Mouse (Mus musculus) embryonic facial prominence, embryonic 12.5 days (tissue): ENCODE data around the gene Myh7. TPM values are rescaled to one million over a fixed set of nuclear protein-coding genes. Genes with fewer than 3 reads are reported as not detected.

Source experiments
- ATAC-seq: fragments of 200-750 bp; cut with Nextera tagmentation; 2 replicates; pipeline ENCODE4 v1.8.0; 2017; ENCODE audit not compliant: insufficient number of reproducible peaks, insufficient read depth, low FRiP score, low TSS enrichment
- H3K27ac ChIP-seq: fragments of 300-500 bp; sonication (generic); 2 replicates; pipeline ENCODE4 v1.5.1; 2016; ENCODE audit warnings: mild to moderate bottlenecking
- H3K27me3 ChIP-seq: fragments of 300-500 bp; sonication (generic); 2 replicates; pipeline ENCODE4 v1.6.1; 2016; ENCODE audit warnings: mild to moderate bottlenecking, moderate library complexity
- H3K36me3 ChIP-seq: fragments of 300-500 bp; sonication (generic); 2 replicates; pipeline ENCODE4 v1.6.1; 2016; ENCODE audit warnings: mild to moderate bottlenecking
- H3K4me1 ChIP-seq: fragments of 300-500 bp; sonication (generic); 2 replicates; pipeline ENCODE4 v1.6.1; 2016
- H3K4me2 ChIP-seq: fragments of 300-500 bp; sonication (generic); replicated peaks from 2 replicates; pipeline ENCODE4 v1.6.1; 2016; ENCODE audit warnings: mild to moderate bottlenecking, moderate library complexity
- H3K4me3 ChIP-seq: fragments of 300-500 bp; sonication (generic); 2 replicates; pipeline ENCODE4 v1.5.1; 2016; ENCODE audit warnings: mild to moderate bottlenecking
- H3K9ac ChIP-seq: fragments of 300-500 bp; sonication (generic); 2 replicates; pipeline ENCODE4 v1.6.1; 2016; ENCODE audit warnings: mild to moderate bottlenecking, moderate library complexity
- H3K9me3 ChIP-seq: fragments of 300-500 bp; sonication (generic); 2 replicates; pipeline ENCODE4 v1.6.1; 2016; ENCODE audit warnings: mild to moderate bottlenecking, moderate library complexity
- WGBS: fragments of 180-500 bp; shearing (Covaris S2); methylation state at CpG from one replicate; pipeline ENCODE4 v1.1.7; 2016; 5-methylcytosine and 5-hydroxymethylcytosine counted together
- polyA plus RNA-seq: library from polyadenylated mRNA; unstranded; fragments of >200 nt; fragmentation: Nextera tagmentation; extraction: Ambion mirVana; gene quantifications from 2 replicates; pipeline ENCODE4 v1.2.1, GENCODE M21; 2016

The Myh7 gene
- polyA plus RNA-seq, 1 experiment from 2014 or later = 8.3 TPM

GRCm38 (mm10) chr14:55016876-55017275, 22.4 kb upstream of the Myh7 start:
- no peak overlapping the region for H3K9ac ChIP-seq
- no peak overlapping the region for H3K27ac ChIP-seq
- 90% methylated on average over 16 of the region's 16 CpGs for WGBS
- no peak overlapping the region for H3K4me2 ChIP-seq
- peaks cover 32% of the 10 kb centered on the region for H3K36me3 ChIP-seq
- no peak overlapping the region for H3K4me3 ChIP-seq
- no peak for ATAC-seq
- H3K9me3 ChIP-seq = no peaks in the 10 kb centered on the region
- no peaks in the 10 kb centered on the region for H3K4me1 ChIP-seq
- no peaks in the 10 kb centered on the region for H3K27me3 ChIP-seq

DNA sequence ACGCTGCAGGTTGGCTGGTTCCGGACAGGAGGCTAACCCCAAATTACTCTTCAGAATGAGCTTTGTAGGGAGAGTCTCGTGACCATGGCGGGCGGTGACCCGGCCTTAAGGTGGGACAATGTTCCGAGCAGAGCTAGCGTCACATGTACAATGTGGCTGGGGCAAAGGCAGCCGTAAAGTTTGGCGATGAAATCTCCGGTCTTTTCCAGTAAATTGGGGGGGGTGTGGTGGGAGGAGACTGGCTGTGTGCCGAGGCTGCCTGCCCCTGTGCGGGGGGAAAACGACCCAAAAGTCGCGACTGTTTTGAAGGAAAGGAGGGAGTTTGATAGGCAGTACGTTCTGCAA, 21.3 kb upstream of the Myh7 start:
- peak overlapping the region; percentile 79 for H3K4me2 ChIP-seq
- peaks cover 22% of the 10 kb centered on the region for H3K36me3 ChIP-seq
- H3K9me3 ChIP-seq = no peaks in the 10 kb centered on the region
- under 1% methylated on average over 17 of the region's 17 CpGs for WGBS
- no peaks in the 10 kb centered on the region for H3K4me1 ChIP-seq
- peak overlapping the region; percentile 70 for H3K4me3 ChIP-seq
- peak overlapping the region; percentile 78 for H3K27ac ChIP-seq
- peak; percentile 54 for ATAC-seq
- peak overlapping the region; percentile 66 for H3K9ac ChIP-seq
- no peaks in the 10 kb centered on the region for H3K27me3 ChIP-seq

- WGBS = under 1% methylated on average over 36 of the region's 36 CpGs
Measured at GRCm38 (mm10) chr14:55014991-55015766, 20.8 kb upstream of the Myh7 start, which contains the start of gene Ngdn. Gene Ngdn, plus strand, starts transcription at chr14:55015454.

GRCm38 (mm10) chr14:55014591-55014990, 20.2 kb upstream of the Myh7 start:
- WGBS = under 1% methylated on average over 27 of the region's 27 CpGs

More at GRCm38 (mm10) chr14:55014991-55015766, 20.8 kb upstream of the Myh7 start, which contains the start of gene Ngdn:
- Histone ChIP-seq H3K27me3 (no peaks in the 10 kb centered on the region), H3K9me3 (no peaks in the 10 kb centered on the region), H3K9ac (peak within 1 kb of the TSS; percentile 66), H3K4me1 (no peaks in the 10 kb centered on the region), H3K4me2 (peak within 1 kb of the TSS; percentile 79), H3K36me3 (peaks cover 17% of the 10 kb centered on the region; the same call in 1 of the 2 replicates), H3K27ac (peak within 1 kb of the TSS; percentile 94), H3K4me3 (peak within 1 kb of the TSS; percentile 70)
- ATAC-seq = peak; percentile 93

DNA sequence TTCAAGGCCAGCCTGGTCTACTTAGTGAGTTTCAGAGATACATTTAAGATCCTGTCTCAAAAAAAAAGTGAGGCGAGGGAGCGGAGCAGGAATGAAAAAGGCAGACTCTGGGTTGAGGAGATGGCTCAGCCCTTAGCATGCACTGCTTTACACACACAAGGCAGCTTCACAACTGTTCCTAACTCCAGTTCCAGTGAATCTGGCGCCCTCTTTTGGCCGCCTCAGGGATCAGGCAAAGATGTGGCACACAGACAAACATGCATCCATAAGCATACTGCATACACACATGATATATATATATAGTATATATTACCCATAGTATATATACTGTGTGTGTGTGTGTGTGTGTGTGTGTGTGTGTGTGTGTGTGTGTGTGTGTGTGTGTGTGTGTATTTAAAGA, 16.7 kb upstream of the Myh7 start:
- Histone ChIP-seq H3K36me3 (no peaks in the 10 kb centered on the region), H3K27ac (no peak overlapping the region), H3K9me3 (no peaks in the 10 kb centered on the region), H3K4me2 (no peak overlapping the region), H3K4me1 (no peaks in the 10 kb centered on the region), H3K4me3 (no peak overlapping the region), H3K27me3 (no peaks in the 10 kb centered on the region), H3K9ac (no peak overlapping the region)
- WGBS = 60% methylated on average over 4 of the region's 4 CpGs
- ATAC-seq = no peak

More at GRCm38 (mm10) chr14:55014591-55014990, 20.2 kb upstream of the Myh7 start:
- peak overlapping the region; percentile 94 for H3K27ac ChIP-seq
- peak; percentile 55 for ATAC-seq
- H3K4me2 ChIP-seq = peak overlapping the region; percentile 56
- H3K27me3 ChIP-seq = no peaks in the 10 kb centered on the region
- H3K36me3 ChIP-seq = peaks cover 17% of the 10 kb centered on the region; the same call in 1 of the 2 replicates
- no peaks in the 10 kb centered on the region for H3K4me1 ChIP-seq
- H3K9ac ChIP-seq = peak overlapping the region; percentile 62
- H3K9me3 ChIP-seq = no peaks in the 10 kb centered on the region
- peak overlapping the region; percentile 70 for H3K4me3 ChIP-seq

DNA sequence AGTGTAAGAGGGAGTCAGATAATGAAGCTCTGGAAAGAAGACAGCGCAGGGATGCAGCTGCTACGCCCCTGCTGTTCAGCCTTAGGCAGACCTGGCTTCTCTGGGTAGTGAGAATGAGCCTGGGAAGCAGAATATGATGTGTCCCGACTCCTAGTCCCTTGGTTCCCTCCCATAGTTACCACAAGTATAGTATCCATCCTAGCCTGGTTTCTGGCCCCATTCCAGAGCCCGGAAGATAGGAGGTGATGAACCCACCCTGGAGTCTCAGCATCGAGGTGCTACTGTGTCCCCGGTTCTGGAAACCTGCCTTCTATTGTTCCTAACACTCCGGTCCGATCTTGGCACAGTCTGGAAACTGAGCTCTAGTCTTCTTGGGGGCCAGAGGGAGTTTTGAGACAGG, 14.0 kb upstream of the Myh7 start:
- H3K4me3 ChIP-seq = no peak overlapping the region
- no peak for ATAC-seq
- H3K4me1 ChIP-seq = peaks cover 5% of the 10 kb centered on the region; the same call in 1 of the 2 replicates
- H3K27ac ChIP-seq = no peak overlapping the region
- no peaks in the 10 kb centered on the region for H3K9me3 ChIP-seq
- H3K9ac ChIP-seq = no peak overlapping the region
- 82% methylated on average over 8 of the region's 8 CpGs for WGBS
- H3K36me3 ChIP-seq = no peaks in the 10 kb centered on the region
- H3K4me2 ChIP-seq = no peak overlapping the region
- H3K27me3 ChIP-seq = no peaks in the 10 kb centered on the region

DNA sequence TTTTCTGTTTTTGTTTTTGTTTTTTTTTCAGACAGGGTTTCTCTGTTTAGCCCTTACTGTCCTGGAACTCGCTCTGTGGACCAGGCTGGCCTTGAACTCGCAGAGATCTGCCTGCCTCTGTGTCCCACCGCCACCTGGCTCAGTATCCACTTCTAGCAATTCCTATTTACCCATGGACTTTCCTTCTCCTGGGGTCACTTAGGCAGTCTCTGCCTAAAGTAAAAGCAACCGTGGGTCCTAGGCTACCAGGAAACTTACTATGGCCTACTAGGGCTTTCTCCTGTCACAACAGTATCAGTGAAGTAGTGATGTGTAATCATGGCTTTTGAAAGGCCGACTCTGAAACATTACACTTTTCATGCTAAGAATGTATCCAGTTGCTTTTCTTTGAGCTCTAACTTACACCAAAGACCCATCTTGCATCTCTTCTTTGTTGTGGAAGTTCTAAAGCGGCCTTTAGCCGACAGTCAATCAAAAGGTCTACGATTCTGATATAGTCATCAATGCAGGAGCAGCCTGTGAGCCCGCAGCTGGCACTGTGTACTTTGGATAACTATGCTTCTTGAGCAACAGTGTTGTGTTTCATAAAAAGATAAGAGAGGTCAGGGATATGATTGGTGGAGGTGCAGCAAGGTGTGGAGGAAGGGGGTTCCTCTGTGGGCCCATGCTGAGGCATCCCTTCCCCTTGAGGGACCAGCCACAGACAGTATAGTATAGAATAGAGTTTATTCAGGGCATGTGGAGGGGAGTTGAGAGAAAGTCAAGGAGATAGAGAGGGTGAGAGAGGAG, 12.9 kb upstream of the Myh7 start:
- no peaks in the 10 kb centered on the region for H3K27me3 ChIP-seq
- H3K27ac ChIP-seq = no peak overlapping the region
- H3K4me3 ChIP-seq = no peak overlapping the region
- peaks cover 6% of the 10 kb centered on the region; the same call in 1 of the 2 replicates for H3K4me1 ChIP-seq
- no peak overlapping the region for H3K9ac ChIP-seq
- 86% methylated on average over 9 of the region's 9 CpGs for WGBS
- H3K4me2 ChIP-seq = no peak overlapping the region
- H3K36me3 ChIP-seq = no peaks in the 10 kb centered on the region
- no peak for ATAC-seq
- no peaks in the 10 kb centered on the region for H3K9me3 ChIP-seq

DNA sequence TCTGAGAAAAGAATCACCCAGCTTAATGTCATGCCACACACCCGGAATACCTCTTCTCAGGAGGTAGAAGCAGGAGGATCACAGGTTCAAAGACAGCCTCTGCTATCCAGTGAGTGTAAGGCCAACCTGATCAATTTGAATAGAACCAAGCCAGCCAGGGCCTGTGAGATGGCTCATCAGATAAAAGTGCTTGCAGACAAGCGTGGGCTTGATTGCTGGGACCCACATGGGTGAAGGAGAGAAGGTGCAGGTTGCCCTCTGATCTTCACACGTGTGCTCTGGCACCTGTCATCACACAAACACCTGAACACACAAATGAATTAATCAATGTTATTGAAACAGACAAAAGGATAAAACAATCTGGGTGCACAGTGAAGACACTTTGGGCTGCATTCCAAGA, 12.1 kb upstream of the Myh7 start:
- Histone ChIP-seq H3K9ac (no peak overlapping the region), H3K4me3 (no peak overlapping the region), H3K4me2 (no peak overlapping the region), H3K36me3 (no peaks in the 10 kb centered on the region), H3K4me1 (peaks cover 10% of the 10 kb centered on the region; the same call in 1 of the 2 replicates), H3K27ac (no peak overlapping the region), H3K9me3 (no peaks in the 10 kb centered on the region), H3K27me3 (no peaks in the 10 kb centered on the region)
- no peak for ATAC-seq
- WGBS = 61% methylated on average over 3 of the region's 3 CpGs

GRCm38 (mm10) chr14:55005967-55006366, 11.5 kb upstream of the Myh7 start:
- no peak overlapping the region for H3K4me3 ChIP-seq
- WGBS = 70% methylated on average over 8 of the region's 8 CpGs

DNA sequence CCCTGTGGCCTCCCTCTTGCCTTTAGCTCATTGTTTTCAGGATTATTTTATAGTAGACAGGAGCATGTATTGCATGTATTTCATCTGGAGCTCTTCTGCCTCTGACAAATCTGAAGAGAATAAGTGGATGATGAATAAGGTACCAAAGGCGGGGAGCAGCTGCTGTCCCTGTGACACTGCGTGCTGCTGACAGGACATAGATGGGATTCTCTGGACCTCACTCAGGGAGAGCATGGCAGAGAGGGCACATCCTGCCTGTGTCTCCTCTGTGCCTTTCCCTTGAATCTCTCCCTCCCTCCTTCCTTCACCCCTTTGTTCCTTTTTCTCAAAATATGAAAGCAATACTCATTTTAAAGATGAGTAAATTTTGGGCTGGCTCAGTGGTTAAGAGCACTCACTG, 11.1 kb upstream of the Myh7 start:
- H3K9ac ChIP-seq = no peak overlapping the region
- 58% methylated on average over 2 of the region's 2 CpGs for WGBS
- peaks cover 10% of the 10 kb centered on the region; the same call in 1 of the 2 replicates for H3K4me1 ChIP-seq
- H3K4me3 ChIP-seq = no peak overlapping the region
- H3K27ac ChIP-seq = no peak overlapping the region
- no peaks in the 10 kb centered on the region for H3K27me3 ChIP-seq
- no peak overlapping the region for H3K4me2 ChIP-seq
- ATAC-seq = no peak
- no peaks in the 10 kb centered on the region for H3K9me3 ChIP-seq
- H3K36me3 ChIP-seq = no peaks in the 10 kb centered on the region

More at GRCm38 (mm10) chr14:55005967-55006366, 11.5 kb upstream of the Myh7 start:
- H3K4me2 ChIP-seq = no peak overlapping the region
- no peaks in the 10 kb centered on the region for H3K9me3 ChIP-seq
- H3K27me3 ChIP-seq = no peaks in the 10 kb centered on the region
- H3K9ac ChIP-seq = no peak overlapping the region
- no peak overlapping the region for H3K27ac ChIP-seq
- H3K4me1 ChIP-seq = peaks cover 10% of the 10 kb centered on the region; the same call in 1 of the 2 replicates
- no peaks in the 10 kb centered on the region for H3K36me3 ChIP-seq
- ATAC-seq = no peak

DNA sequence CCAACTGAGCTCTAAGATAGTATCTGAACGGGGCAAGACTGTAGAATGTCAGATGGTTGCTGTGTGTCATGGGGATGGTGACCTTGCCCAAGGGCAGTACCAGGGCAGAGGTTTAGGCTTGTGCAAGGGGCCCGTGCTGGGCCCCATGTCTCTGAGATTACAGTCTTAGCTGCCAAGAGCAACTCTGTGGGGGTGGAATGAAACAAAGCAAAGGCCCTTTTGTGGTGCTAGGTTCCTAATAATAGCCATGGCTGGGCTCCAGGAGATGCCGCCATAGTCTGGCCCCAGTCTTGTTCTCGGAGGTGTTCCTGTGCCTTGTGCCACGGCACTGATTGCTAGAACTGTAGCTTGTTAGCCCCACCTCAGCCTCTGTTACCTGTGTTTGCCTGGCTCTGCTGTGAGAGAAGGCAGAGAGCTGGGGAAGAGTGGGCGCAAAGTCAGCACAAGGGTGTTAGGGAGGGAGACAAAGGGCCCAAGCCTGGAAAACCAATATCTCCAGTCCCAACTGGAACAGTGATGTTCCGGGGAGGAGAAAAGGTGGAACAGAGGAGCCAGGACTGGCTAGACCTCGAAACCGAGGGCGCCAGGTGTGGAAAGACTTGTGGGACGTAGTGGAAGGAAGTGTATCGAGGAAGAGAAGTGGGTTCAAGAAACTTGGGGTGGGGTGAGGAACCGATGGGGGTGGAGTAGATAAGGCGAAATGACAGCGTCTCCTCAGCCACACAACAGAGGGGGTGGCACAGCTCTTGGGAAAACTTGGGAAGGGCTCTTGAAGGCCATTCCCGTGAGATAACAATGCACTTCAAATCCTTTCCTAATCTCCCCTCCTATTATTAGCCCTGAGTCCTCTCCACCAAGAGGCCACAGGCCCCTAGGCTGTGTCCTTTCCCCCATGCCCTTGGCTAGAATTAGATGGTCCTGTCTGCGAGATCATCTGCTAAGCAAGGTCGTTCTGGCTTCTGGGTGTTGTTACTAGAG, 9.7 kb upstream of the Myh7 start:
- H3K9me3 ChIP-seq = no peaks in the 10 kb centered on the region
- H3K4me1 ChIP-seq = peaks cover 10% of the 10 kb centered on the region; the same call in 1 of the 2 replicates
- H3K4me3 ChIP-seq = no peak overlapping the region
- H3K27me3 ChIP-seq = no peaks in the 10 kb centered on the region
- H3K4me2 ChIP-seq = no peak overlapping the region
- ATAC-seq = no peak
- H3K36me3 ChIP-seq = no peaks in the 10 kb centered on the region
- WGBS = 76% methylated on average over 18 of the region's 18 CpGs
- H3K27ac ChIP-seq = peak overlapping the region; percentile 17; the same call in 1 of the 2 replicates
- no peak overlapping the region for H3K9ac ChIP-seq
